Mouse (Mus musculus): ENCODE results near the gene Lamp3. TPM values are rescaled to one million over a fixed set of nuclear protein-coding genes. Genes with fewer than 3 reads are reported as not detected.
"Not testable (repeated sequence)": the region's sequence is repeated elsewhere in the genome, so short reads cannot be mapped to it uniquely, and the experiment has no call there.

The Lamp3 gene
- under 1 TPM in 1 of 2 experiments, not detected in 1; 0.12 TPM for total RNA-seq (2021)
- long read RNA-seq, experiment 1, result 0 reads
- long read RNA-seq, experiment 2, result 0 reads

DNA sequence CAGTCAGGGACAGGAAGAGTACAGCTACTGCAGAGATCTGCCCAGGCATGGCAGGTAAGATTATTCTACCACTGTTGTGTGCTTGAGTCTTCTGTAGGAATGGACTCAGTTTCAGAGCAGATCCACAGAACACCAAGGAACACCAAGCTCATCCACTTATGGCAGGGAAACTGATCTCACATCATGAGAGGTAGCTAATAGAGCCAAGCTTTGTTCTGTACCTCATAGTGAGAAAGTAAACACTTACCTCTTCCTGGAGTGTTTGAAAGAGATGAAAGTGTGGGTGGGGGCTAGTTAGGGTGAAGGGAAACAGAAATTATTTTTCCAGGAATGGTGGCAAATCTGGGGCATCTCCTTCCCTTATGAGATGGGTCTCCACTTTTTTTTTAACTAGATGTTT is at the start of gene Lamp3:
Gene Lamp3, minus strand, starts transcription at position 160 of the 400 bp plus-strand sequence.
- no peak for DNase-seq

DNA sequence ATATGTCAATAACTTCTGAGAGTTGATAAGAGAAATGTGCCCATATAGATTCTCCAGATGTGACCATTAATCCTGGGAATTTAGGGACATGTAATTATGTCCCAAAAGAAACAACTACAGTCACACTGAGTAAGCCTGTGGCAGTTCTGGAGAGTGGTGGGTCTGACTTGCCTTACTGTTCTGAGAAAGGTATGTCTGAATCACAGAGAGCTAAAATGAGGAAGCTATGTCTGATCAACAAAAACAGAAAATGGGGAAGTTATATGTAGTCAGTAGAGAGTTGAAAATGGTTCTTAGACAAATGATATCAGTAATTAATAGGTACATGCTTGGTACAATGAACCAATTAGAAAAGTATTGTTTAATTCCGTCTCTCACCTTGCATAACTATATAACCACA is 26.7 kb upstream of the Lamp3 start:
- DNase-seq, result no peak

DNA sequence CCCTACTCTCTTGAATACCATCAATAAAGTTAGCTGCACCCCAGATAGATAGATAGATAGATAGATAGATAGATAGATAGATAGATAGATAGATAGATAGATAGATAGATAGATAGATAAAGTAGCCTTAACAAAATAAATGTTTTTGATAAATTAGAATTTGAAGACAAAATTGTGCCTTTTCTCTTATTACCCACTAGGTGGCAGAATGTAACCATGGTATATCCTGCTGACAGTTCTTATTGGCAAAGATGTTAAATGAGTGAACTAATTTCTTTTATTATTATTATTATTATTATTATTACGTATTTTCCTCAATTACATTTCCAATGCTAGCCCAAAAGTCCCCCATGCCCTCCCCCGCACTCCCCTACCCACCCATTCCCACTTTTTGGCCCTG is 18.0 kb upstream of the Lamp3 start:
- DNase-seq, result not testable (repeated sequence)

DNA sequence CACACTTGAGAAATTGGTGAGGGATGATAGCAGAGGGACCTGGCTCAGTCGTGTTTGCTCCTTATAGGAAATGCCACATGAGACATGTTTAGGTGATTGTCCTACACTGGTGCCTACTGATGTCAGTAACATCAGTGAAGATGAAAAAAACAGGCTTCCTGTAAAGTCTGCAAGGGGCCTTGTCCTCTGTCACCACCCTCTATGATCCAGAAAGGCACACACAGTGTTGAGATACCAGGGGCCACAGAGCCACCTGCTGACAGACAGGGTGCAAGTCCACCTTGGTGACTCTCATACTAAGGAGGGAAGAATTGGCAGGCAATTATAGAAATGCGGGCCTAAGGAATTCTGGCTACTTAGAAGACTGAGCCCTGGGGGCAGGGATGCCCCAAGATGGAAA is 14.8 kb upstream of the Lamp3 start:
- DNase-seq, result no peak

DNA sequence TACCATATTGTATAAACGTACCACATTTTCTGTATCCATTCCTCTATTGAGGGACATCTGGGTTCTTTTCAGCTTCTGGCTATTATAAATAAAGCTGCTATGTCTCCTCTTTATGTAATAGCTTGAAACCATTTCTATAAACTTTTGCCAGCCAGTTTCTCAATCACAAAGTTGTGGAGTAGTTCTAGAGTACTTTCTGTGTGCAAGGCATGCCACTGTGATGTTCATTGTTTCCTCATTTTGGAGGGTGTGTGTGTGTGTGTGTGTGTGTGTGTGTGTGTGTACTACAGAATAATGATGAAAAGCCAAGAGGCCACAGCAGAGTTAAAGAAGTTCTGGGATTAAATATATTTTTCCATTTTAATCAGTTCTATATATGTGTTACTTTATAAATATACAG is 1.2 kb upstream of the Lamp3 start:
- no peak for DNase-seq

DNA sequence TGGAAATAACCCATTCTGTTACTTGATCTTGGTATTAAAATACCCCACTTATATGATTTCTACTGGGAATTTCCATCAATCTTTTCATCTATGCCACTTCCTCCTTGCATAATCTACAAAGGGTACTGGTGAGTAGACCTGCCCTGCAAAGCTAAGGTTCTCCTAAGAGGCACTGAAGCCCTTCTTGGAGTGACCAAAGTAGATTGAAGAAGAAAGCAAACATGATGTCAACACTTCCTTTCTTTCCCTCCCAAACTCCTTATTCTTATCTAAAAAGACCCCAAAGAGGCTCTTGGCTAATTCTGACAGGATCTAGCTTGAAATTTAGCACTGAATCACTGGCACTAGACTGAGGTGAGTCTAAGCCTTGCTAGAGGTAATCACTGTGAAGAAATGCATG is 7.0 kb downstream of the Lamp3 start:
- DNase-seq, result no peak

DNA sequence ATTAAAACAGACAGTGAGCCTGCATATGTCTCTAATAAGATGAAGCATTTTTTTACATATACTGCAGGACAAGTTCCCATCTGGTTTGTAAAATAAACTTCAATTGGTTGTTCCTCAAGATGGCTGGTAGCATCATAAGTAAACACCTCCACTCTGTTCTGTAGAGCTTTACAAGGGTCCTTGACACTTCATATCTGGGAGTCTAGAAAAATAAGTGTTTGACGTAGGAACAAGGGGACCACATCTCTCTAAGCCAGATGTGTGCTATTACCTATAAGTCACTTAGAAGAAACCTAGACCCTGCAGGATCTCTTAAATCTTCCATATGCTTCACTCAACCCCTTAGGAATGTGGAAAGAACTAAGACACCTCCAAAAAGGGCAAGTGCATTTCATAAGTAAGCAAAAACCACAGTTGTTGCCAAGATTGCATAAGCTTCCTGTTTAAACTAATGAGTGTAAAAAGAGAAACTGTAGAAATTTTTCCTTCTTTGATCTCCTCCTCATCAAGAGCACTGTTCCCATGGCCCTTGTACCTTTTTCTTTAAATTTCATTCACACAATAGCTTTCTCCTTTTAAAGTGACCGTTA is 35.3 kb downstream of the Lamp3 start:
- DNase-seq, result no peak

DNA sequence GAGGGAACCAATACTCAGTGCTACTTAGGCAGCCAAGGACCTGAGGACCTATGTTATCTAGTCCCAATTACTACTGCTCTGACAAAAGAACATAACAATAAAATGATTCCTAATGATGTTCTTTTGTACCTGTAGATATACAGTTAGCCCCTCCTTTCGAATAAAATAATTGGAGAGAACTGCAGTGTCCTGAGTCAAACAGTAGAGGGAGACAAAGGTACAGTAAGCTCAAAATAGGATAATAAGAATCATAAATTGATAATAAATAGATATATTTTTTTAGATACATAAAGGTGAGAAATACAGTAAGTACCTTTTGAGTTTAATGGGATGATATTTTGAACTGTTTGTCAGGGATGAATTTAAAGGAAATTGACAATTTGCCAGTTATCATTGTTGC is 39.9 kb downstream of the Lamp3 start:
- peak in 1 of 2 experiments; percentile 2 for DNase-seq

DNA sequence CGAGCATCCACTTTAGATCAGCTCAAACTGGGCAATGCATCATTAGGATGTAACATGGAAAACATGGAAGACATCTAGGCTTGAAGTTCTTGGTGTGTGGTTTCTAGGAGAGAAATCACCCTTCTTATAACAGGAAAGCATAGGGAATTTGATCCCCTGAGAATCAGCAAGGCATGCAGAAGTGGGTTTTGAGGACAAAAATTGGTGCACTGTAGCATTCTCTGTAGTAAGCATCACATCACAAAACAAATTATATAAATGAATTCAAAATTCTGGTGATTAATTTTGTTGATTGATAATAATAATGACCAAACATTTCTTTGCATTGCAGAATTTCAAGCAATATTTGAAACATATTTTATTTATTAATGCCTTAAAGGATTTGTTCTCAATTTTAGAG is 76.4 kb downstream of the Lamp3 start, which contains the start of gene Olfr171:
Gene Olfr171, minus strand, starts transcription at position 101 of the 400 bp plus-strand sequence.
- no peak for DNase-seq

DNA sequence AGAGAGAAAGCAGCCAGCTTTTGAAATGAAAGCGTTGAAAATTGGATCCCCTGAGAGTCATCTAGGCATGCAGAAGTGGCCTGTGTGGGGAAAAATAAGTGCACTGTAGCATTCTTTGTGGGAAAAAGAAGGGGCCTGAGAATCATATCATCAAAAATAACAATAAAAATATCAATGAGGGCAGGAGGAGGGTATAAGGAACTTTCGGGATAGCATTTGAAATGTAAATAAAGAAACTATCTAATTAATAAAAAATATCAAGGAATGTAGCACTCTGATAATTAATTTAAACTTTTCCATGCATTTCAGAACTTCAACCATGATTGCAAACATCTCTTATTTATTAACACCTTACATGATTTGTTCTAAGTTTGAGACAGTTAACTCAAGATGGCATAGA is 94.4 kb downstream of the Lamp3 start, which contains the start of gene Olfr170:
Gene Olfr170, minus strand, starts transcription at position 101 of the 400 bp plus-strand sequence.
- not testable (repeated sequence) for DNase-seq

Other genes with a start within 250 kb of the Lamp3 start
- not detected for gene Olfr166, start 222.7 kb downstream of the Lamp3 start, total RNA-seq (2021)
- not detected for gene Olfr167, start 184.1 kb downstream of the Lamp3 start, total RNA-seq (2021)
- gene Olfr168, start 170.8 kb downstream of the Lamp3 start, total RNA-seq (2021), result not detected
- gene Olfr169, start 134.6 kb downstream of the Lamp3 start, total RNA-seq (2021), result not detected
- gene Olfr170, start 94.5 kb downstream of the Lamp3 start, total RNA-seq (2021), result not detected
- gene Olfr171, start 76.5 kb downstream of the Lamp3 start, total RNA-seq (2021), result not detected
- gene B3gnt5, start 53.8 kb upstream of the Lamp3 start, total RNA-seq (2021), result 1 to 10 TPM in 1 of 2 experiments, under 1 TPM in 1; 0.42 to 2.1 TPM